Mouse (Mus musculus) monocyte, adult 5-6 weeks (primary cell): ENCODE data around the gene Ergic2. TPM values are rescaled to one million over a fixed set of nuclear protein-coding genes. Genes with fewer than 3 reads are reported as not detected.
A peak's percentile ranks its signal among the peaks of the same experiment; 100 is the strongest.
"Not testable (repeated sequence)": the region's sequence is repeated elsewhere in the genome, so short reads cannot be mapped to it uniquely, and the experiment has no call there.

Source experiments
- ATAC-seq: fragments of 153-309, 156-312 bp; replicated peaks from 2 replicates; pipeline ENCODE4 v1.8.0; 2017; ENCODE audit warnings: mild to moderate bottlenecking; ENCODE audit not compliant: low TSS enrichment, insufficient number of reproducible peaks, severe bottlenecking, poor library complexity, low FRiP score
- total RNA-seq: library from RNA; stranded (forward); fragments of 200-1000, 200-491, 200-594 nt; gene quantifications from 3 replicates; pipeline ENCODE4 v1.2.3, GENCODE M21; 2017

Ergic2 gene
- total RNA-seq, 1 experiment from 2014 or later: 163 TPM

DNA sequence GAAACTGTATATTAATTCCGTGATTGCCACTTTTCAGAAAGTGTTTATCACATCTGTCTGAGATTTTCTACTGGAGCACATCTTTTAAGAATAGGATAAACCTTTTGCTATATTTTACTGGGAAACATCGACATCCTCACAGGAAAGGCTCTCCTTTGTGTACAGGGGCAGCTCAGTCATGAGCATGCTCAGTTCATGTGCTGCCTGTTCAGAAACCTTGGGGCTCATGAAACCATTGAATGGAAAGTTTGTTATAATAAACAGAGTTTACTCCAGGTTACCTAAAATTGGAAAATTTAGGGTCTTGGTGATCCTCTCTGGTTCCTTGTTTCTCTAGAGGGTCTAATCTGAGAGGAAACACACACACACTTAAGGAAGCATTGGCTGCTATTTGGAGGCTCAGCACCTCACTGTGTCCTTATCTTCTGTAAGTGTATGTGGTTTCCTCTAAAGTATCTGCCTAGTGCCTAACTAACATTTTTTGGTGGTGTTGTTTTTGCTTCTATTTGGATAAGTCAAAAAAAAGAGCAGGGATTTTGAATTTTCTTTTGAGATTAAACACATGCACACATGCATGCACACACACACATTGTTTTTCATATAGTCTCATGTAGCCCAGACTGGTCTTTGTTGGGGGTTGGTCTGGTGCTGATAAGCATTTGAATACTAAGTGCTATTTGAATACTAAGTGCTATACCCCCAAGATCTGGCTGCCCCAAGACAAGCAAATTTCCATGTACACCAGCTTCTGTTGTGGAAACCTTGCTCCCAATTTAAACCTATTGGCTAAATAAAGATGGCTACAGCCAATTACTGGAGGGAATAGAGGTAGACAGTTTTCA, 6.3 kb upstream of the Ergic2 start:
- ATAC-seq: no peak

DNA sequence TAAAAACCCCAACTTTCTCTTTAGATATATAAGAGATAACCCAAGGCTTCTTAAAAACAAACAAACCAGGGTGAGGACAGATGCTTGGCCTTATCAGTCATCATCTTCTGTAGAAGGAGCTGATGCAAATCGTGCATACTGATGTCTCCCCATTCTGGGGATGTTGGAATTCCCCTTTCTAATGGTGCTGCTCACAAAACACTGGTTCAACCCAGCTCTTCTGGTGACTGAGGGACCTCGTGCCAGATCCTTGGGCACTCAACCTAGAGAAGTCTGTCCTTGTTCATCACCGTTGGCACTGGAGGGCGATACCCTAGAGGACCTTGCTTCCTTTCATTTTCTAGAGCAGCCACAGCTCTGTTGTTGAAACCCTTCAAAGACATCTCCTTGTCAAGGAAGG, 4.6 kb upstream of the Ergic2 start:
- ATAC-seq: no peak

DNA sequence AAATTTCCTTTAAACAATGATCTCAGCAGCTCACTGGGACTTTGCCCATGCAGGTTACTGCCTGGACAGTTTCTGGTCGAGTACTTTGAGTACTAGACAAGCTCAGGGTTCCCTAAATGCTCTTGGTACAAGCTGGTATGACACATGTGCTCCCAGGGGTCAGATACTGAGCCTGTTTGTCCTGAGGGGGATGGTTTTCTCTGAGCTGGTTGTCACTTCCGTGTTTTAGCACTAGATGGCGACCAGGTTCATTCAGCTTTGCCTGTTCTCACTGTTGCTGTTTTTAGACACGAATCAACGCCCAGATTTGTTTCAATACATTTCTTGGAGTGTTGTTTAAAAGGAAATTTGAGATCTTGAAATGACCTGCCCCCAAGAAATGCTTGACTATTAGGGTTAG, 2.6 kb upstream of the Ergic2 start:
- peak; percentile 42 for ATAC-seq

DNA sequence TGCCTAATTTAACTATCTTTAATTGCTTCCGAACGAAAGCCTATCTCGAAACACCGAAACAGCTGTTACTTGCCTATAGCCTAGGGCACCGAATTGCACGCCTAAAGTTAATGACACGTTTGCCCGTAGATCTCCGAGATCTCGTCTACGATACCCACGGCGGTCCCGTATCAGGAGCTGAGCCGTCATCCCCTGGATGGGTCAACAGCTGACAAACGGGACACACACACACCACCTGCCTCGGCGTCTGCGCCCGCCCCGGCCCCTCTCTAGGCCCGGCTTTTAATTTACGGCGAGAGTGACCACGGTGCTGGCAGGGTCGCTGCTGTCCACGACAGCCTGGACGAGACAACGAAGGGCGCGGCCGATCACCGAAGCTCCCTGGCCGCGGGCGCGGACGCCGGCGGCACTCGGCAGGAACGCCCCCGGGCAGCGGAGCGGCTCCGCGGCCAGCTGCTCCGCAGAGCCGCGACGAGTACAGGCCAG, 740 bp downstream of the Ergic2 start:
- ATAC-seq: no peak

- ATAC-seq: no peak
These were observed 4.7 kb downstream of the Ergic2 start for GRCm38 (mm10) chr6:148207522-148207921.

GRCm38 (mm10) chr6:148205134-148205533, 7.0 kb downstream of the Ergic2 start:
- ATAC-seq: no peak

DNA sequence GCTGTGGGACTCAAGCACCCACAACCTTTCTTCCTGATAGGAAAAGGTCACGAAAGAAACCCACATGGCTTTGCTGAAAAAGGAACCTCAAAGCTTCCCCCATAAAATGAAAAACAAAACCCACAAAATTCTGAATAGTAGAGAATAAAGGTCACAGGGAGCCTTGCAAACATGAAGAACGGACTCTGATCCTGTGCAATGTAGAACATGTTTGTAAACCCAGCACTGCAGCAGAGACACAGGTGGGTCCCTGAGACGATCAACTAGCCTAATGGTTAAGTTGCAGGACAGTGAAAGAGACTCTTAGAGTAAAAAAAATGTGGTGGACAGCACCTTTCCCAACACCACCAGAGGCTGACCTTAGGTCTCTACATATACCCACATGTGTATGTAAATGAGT, 12.4 kb downstream of the Ergic2 start:
- ATAC-seq: no peak

GRCm38 (mm10) chr6:148199177-148199576, 13.0 kb downstream of the Ergic2 start:
- ATAC-seq: no peak

GRCm38 (mm10) chr6:148193972-148194701, 18.0 kb downstream of the Ergic2 start:
- no peak for ATAC-seq

DNA sequence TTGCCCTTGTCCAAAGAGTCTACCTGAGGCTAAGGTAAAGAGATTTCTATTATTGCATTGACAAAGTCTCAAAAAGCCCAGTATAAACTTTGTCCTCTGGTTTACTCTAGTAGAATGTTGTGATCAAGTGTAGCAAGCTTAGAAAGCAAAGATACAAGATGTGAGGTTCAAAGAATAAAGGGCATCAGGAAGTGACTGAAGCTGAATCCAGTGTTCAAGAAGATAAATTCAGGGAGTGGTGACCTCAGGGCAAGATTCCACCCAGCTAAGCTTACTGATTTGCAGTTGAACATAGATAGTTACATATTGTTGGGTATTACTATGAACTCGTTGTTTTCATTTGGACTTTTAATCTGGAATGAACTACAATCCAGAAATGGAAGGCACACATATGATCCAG, 26.5 kb downstream of the Ergic2 start:
- no peak for ATAC-seq

GRCm38 (mm10) chr6:148172904-148173303, 39.3 kb downstream of the Ergic2 start:
- ATAC-seq: no peak

DNA sequence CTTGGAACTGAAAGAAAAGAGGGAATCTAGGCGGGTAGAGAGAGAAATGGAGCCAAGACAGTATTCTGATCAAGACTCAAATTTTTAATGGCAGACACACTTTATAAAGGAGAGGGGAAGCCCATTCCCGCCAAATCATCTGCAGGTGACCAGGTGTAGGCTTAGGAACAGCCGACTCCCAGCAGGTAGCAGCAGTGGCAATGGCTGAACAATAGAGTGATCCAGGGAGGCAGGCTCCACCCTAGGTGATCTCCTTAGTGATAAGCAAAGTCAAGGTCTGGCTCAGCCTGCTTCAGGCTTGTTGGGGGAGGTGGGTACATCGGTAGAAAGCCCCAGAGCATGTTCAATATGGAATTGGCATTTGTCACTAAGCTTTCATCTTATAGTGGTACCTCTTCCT, 59.9 kb downstream of the Ergic2 start:
- not testable (repeated sequence) for ATAC-seq

DNA sequence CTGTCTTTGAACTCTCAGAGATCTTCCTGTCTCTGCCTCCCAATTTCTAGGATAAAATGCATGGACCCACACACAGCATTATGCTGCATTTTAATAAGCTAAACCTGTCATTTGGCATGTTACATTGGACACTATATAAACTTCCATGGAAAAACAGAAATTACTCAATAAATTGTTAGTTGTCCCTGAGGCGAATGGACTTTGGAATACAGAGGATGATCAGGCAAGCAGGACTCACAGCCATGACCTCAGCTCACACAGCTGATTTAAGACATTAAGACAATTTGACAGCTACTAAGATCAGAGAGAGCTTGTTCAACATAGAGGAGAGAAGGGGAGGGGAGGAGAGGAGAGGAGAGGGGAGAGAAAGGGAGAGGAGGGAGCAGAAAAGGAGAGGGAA, 69.8 kb downstream of the Ergic2 start:
- no peak for ATAC-seq

GRCm38 (mm10) chr6:148141874-148142273, 70.3 kb downstream of the Ergic2 start:
- ATAC-seq: no peak

DNA sequence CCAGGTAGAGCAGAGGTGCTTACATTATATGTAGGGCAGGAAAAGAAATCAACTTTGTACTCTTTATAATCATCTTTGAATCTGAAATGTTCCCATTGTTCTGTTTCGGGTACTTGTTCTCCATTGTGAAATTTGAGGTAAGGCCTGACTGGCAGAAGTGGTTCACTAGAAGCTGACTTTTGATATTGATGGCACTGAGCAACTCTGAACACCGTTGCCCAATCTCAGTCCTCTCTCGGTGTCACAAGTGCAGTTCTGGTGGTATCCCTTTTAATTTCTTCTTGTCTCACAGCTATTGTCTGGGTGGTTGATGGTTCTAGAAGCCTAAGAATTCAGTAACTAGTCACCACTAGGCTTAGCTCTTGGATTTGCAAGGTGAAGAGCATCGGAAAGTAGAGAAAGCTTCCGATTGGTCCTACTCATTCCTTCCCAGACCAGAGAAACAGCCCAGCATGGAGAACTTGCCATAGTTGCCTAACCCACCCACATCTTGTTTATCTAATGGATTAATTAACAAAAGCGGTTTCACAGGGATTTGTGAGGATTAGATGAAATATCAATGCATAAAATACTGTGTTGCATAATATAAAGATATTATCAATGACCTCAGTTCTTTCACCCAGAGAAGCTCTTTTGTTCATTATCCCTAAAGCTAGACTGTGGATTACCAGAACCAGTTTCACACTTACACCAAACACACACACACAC, 72.7 kb downstream of the Ergic2 start:
- no peak for ATAC-seq

DNA sequence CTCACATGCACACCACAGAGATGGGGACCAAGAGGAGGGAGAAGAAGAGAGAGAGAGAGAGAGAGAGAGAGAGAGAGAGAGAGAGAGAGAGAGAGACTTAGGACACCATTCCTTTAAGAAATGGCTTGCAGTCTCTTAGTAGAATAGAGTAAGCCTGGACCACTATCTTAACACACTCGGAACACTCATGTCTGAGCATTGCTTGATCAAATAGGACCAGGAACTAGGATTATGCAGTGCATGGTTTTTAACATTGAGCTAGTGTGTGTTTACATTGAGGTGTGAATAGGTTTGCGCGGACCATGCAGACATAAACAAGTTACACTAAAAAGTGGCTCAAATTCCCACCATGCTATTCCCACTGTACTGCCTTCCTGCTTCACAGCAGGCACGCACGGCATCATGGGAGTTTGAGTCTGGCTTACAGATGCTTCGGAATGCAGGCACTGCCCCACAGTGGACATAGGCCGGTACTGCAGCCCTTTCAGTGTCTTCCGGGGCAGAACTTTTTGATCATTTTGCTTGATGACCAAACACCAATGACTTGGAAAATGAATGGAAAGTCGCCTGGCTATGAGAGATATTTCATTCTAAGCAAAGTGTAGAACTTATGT, 76.3 kb downstream of the Ergic2 start:
- ATAC-seq: peak; percentile 79

DNA sequence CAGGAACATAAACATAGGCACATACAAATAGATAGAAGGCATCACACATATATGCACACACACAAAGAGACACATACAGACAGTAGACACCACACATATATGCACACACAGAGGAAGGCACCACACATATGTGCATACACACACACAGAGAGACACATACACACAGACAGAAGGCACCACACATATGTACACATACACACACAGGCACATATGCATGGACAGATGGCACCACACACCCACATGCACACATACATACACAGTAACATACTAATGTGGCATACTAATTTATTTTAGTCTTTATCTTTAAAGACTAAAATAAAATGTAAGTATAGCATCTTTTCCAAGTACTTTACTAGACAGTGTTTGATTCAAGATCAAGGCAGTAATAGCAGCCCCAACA, 78.6 kb downstream of the Ergic2 start:
- no peak for ATAC-seq

DNA sequence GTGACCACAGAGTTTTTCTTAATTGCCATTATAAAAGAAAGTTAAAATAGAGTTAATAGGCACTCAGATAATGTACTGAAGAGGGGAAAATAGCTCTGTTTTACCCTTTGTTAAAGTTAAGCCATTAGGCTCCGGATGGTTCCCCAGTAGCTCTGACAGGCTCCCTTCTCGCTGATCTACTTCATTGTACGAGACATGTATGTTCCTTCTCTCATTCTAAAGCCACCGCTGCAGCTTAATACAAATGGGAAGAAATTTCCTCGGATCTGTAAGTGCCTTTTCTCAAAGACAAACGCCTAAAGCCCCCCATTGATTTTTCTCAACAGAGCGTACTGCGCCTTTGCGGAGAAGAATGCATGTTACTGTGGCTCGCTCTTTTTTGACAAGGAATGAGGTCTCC, 79.9 kb downstream of the Ergic2 start:
- ATAC-seq: no peak
